Mouse (Mus musculus) kidney, embryonic 14.5 days (tissue): Measurements from ENCODE around the gene Smoc1. TPM values are rescaled to one million over a fixed set of nuclear protein-coding genes. Genes with fewer than 3 reads are reported as not detected.

ENCODE experiments used
- ATAC-seq: fragments of 200-750 bp; cut with Nextera tagmentation; 2 replicates; pipeline ENCODE4 v1.8.0; 2017; ENCODE audit warnings: moderate number of reproducible peaks, mild to moderate bottlenecking, moderate TSS enrichment, moderate library complexity; ENCODE audit not compliant: low FRiP score, low TSS enrichment
- H3K27ac ChIP-seq: fragments of 300-500 bp; sonication (generic); 2 replicates; pipeline ENCODE4 v1.5.1; 2014; ENCODE audit warnings: low read depth, mild to moderate bottlenecking, low read length, moderate library complexity, mixed read lengths
- H3K27me3 ChIP-seq: fragments of 300-500 bp; sonication (generic); 2 replicates; pipeline ENCODE4 v1.6.1; 2014; ENCODE audit warnings: mild to moderate bottlenecking, low read length; ENCODE audit not compliant: control insufficient read depth, insufficient read depth
- H3K36me3 ChIP-seq: fragments of 300-500 bp; sonication (generic); 2 replicates; pipeline ENCODE4 v1.6.1; 2014; ENCODE audit warnings: low read length, mixed read lengths; ENCODE audit not compliant: control insufficient read depth, insufficient read depth
- H3K4me1 ChIP-seq: fragments of 300-500 bp; sonication (generic); 2 replicates; pipeline ENCODE4 v1.6.1; 2014; ENCODE audit warnings: low read length, mixed read lengths; ENCODE audit not compliant: control insufficient read depth, insufficient read depth
- H3K4me2 ChIP-seq: fragments of 300-500 bp; sonication (generic); replicated peaks from 2 replicates; pipeline ENCODE4 v1.6.1; 2014; ENCODE audit warnings: low read depth, mild to moderate bottlenecking, low read length
- H3K4me3 ChIP-seq: fragments of 300-500 bp; sonication (generic); 2 replicates; pipeline ENCODE4 v1.5.1; 2014; ENCODE audit warnings: mild to moderate bottlenecking, low read length
- H3K9ac ChIP-seq: fragments of 300-500 bp; sonication (generic); 2 replicates; pipeline ENCODE4 v1.6.1; 2014; ENCODE audit warnings: low read depth, mild to moderate bottlenecking, low read length, moderate library complexity
- H3K9me3 ChIP-seq: fragments of 300-500 bp; sonication (generic); 2 replicates; pipeline ENCODE4 v1.6.1; 2016; ENCODE audit warnings: low read length; ENCODE audit not compliant: control insufficient read depth
- WGBS: fragments of 180-500 bp; shearing (Covaris S2); extraction: QIAGEN DNeasy Blood & Tissue Kit; methylation state at CpG from one replicate; pipeline ENCODE4 v1.1.7; 2014; 5-methylcytosine and 5-hydroxymethylcytosine counted together
- polyA plus RNA-seq: library from polyadenylated mRNA; unstranded; fragments of >200 nt; fragmentation: Nextera tagmentation; extraction: Ambion mirVana; gene quantifications from 2 replicates; pipeline ENCODE4 v1.2.1, GENCODE M21; 2014

Smoc1 gene
- 1.0 and 1.1 TPM in 2 replicates for polyA plus RNA-seq

GRCm38 (mm10) chr12:81026277-81026994 lies at the start of gene Smoc1:
Gene Smoc1 (plus strand): TSS chr12:81026808.
- H3K27me3 ChIP-seq, result peaks cover 53% of the 10 kb centered on the region
- WGBS, result 4% methylated on average over 35 of the region's 42 CpGs
- peak; percentile 89 for ATAC-seq
- H3K4me3 ChIP-seq, result peak within 1 kb of the TSS; percentile 54
- H3K4me1 ChIP-seq, result peaks cover 6% of the 10 kb centered on the region; the same call in 1 of the 2 replicates
- no peaks in the 10 kb centered on the region for H3K9me3 ChIP-seq
- no peaks in the 10 kb centered on the region for H3K36me3 ChIP-seq
- H3K4me2 ChIP-seq, result peak within 1 kb of the TSS; percentile 94
- H3K27ac ChIP-seq, result no peak within 1 kb of the TSS
- H3K9ac ChIP-seq, result peak within 1 kb of the TSS; percentile 14; the same call in 1 of the 2 replicates

DNA sequence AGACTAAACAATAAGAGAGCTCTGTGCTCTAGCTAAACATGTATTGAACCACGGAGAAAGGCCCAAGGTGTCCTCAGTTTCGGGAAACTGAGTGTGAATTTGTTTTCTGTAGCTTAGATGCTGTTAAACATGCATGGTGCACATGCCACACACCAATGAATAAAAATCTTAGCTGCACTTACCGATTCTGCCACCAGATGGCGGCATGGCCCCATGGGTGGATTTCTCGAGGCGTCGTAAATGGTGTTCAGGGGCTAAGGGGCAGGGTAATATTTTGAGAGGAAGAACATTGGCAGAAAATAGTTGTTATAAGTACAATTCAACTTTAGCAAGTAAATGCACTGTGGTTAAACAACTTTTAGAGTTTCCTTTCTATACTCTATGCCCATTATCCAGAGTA lies 44.3 kb upstream of the Smoc1 start:
- no peaks in the 10 kb centered on the region for H3K4me1 ChIP-seq
- H3K9me3 ChIP-seq, result no peaks in the 10 kb centered on the region
- H3K36me3 ChIP-seq, result no peaks in the 10 kb centered on the region
- H3K4me2 ChIP-seq, result no peak overlapping the region
- H3K4me3 ChIP-seq, result no peak overlapping the region
- ATAC-seq, result no peak
- H3K27ac ChIP-seq, result no peak overlapping the region
- no peak overlapping the region for H3K9ac ChIP-seq
- WGBS, result under 1% methylated on average over 7 of the region's 7 CpGs
- no peaks in the 10 kb centered on the region for H3K27me3 ChIP-seq

- no peak overlapping the region for H3K9ac ChIP-seq
- no peaks in the 10 kb centered on the region for H3K27me3 ChIP-seq
- H3K4me2 ChIP-seq, result no peak overlapping the region
- no peak overlapping the region for H3K27ac ChIP-seq
- H3K4me3 ChIP-seq, result no peak overlapping the region
- no peaks in the 10 kb centered on the region for H3K36me3 ChIP-seq
- no peak for ATAC-seq
- WGBS, result 71% methylated on average over 9 of the region's 9 CpGs
- no peaks in the 10 kb centered on the region for H3K4me1 ChIP-seq
- no peaks in the 10 kb centered on the region for H3K9me3 ChIP-seq
These were observed 42.9 kb upstream of the Smoc1 start for GRCm38 (mm10) chr12:80983695-80984094.

DNA sequence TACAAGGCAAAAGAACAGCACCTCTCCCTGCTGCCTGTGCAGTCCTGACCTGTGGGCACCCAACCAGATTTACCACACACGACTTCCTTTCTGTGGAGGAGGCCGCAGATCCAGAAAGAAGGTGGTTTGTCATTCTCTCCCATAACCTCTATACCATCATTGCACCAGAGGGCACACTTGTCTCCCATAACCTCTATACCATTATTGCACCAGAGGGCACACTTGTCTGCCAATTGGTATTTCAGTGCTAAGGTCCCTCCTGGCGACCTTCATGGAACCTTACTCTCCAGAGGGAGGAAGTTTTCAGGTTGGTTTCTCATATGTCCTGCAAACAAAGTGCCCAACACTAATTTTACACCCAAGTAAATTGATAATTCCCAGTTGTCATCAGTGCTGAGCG lies 40.0 kb upstream of the Smoc1 start:
- ATAC-seq, result no peak
- H3K4me3 ChIP-seq, result no peak overlapping the region
- H3K9ac ChIP-seq, result no peak overlapping the region
- 84% methylated on average over 4 of the region's 4 CpGs for WGBS
- no peaks in the 10 kb centered on the region for H3K36me3 ChIP-seq
- H3K27me3 ChIP-seq, result no peaks in the 10 kb centered on the region
- no peaks in the 10 kb centered on the region for H3K4me1 ChIP-seq
- H3K4me2 ChIP-seq, result no peak overlapping the region
- H3K27ac ChIP-seq, result no peak overlapping the region
- H3K9me3 ChIP-seq, result no peaks in the 10 kb centered on the region

DNA sequence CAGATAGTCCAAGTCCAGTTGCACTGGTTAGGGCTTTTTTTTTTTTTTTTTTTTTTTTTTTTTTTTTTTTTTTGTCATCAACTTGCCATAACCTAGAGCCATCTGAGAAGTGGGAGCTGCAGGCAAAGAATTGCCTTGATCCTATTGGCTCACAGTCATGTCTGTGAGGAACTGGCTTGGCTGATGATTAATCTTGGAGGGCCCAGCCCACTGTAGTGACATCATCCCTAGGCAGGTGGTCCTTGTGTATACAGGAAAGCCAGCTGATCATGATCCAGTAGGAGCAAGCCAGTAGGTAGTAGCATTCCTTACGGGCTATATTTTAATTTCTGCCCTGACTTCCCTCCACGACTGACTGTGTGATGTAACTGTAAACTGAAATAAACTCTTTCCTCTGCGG lies 38.3 kb upstream of the Smoc1 start:
- 86% methylated on average over 3 of the region's 3 CpGs for WGBS
- Histone ChIP-seq H3K36me3 (no peaks in the 10 kb centered on the region), H3K9ac (no peak overlapping the region), H3K4me3 (no peak overlapping the region), H3K27me3 (no peaks in the 10 kb centered on the region), H3K27ac (no peak overlapping the region), H3K4me1 (no peaks in the 10 kb centered on the region), H3K4me2 (no peak overlapping the region), H3K9me3 (no peaks in the 10 kb centered on the region)
- no peak for ATAC-seq

DNA sequence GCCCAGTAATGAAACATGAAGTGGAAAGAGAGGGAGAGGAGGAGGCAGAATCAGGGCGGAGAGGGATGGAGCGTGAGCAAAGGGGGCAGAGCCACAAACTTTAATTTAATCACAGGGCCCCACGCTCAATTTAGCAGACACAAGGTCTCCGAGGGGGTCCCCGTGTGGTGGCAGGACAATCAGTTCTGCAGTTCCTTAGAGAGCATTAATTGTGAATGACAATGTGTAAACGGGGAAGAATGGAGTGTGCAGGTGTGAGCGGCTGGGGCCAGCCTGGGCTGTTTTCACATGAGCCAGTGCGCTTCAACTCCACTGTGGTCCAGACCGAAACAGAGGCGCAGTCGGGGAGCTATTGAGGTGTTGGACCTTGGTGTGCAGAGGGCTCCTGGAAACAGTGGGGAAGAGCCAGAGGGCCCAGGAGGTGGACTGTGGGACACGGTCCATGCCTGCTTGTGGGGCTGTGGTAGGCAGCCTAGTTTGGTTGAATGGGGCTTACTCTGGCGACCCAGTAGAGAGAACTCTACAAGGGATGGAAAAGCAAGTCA lies 35.6 kb upstream of the Smoc1 start:
- H3K4me3 ChIP-seq, result no peak overlapping the region
- no peak overlapping the region for H3K9ac ChIP-seq
- no peaks in the 10 kb centered on the region for H3K36me3 ChIP-seq
- H3K4me1 ChIP-seq, result no peaks in the 10 kb centered on the region
- ATAC-seq, result no peak
- H3K4me2 ChIP-seq, result no peak overlapping the region
- no peak overlapping the region for H3K27ac ChIP-seq
- H3K9me3 ChIP-seq, result no peaks in the 10 kb centered on the region; the same call in 1 of the 2 replicates
- 88% methylated on average over 13 of the region's 13 CpGs for WGBS
- H3K27me3 ChIP-seq, result no peaks in the 10 kb centered on the region

DNA sequence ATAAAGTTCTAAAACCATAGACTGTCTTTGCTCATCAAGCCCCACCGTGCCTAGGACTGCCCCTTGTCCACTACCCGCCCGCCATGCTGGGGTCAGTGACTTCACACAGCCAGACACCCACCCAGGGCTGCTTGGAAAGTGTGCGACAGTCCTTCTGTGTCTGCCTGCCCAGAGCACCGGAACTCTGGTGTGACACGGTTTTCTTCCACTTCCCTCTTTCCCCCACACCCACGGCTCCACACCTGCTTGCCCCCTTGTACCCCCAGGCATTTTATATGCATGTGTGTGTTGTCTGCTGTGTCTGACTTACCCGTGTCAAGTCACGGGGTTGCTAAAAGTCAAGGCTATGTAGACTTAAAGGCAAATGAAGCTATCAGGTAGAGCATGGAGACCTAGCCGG lies 34.8 kb upstream of the Smoc1 start:
- Histone ChIP-seq H3K27me3 (peaks cover 3% of the 10 kb centered on the region; the same call in 1 of the 2 replicates), H3K9me3 (no peaks in the 10 kb centered on the region; the same call in 1 of the 2 replicates), H3K27ac (no peak overlapping the region), H3K9ac (no peak overlapping the region), H3K4me2 (no peak overlapping the region), H3K36me3 (no peaks in the 10 kb centered on the region), H3K4me1 (no peaks in the 10 kb centered on the region), H3K4me3 (no peak overlapping the region)
- ATAC-seq, result no peak
- WGBS, result 82% methylated on average over 10 of the region's 10 CpGs

- Histone ChIP-seq H3K9ac (no peak overlapping the region), H3K27ac (no peak overlapping the region), H3K4me1 (no peaks in the 10 kb centered on the region), H3K4me3 (no peak overlapping the region), H3K36me3 (no peaks in the 10 kb centered on the region), H3K27me3 (peaks cover 4% of the 10 kb centered on the region), H3K9me3 (no peaks in the 10 kb centered on the region; the same call in 1 of the 2 replicates), H3K4me2 (no peak overlapping the region)
- ATAC-seq, result no peak
- 83% methylated on average over 8 of the region's 8 CpGs for WGBS
These were observed 34.0 kb upstream of the Smoc1 start for GRCm38 (mm10) chr12:80992540-80993122.

DNA sequence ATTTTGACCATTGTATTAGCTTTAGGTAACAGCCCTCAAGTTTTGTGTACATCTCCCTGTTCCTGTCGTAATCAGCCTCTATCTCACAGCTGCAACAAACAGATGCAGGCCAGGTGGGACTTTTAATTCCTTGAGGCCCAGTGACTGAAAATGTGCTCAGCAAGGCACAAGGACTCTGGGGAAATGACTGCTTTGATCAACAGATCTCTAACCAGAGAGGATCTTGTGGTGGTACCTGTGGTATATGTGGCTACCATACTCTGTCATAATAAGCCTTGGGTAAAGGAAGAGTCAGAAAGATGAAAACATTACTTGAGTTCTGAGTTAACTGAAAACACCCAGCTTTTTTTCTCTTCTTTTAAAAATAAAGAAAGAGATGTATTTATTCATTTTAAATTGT lies 32.8 kb upstream of the Smoc1 start:
- H3K4me1 ChIP-seq, result peaks cover 5% of the 10 kb centered on the region; the same call in 1 of the 2 replicates
- no peaks in the 10 kb centered on the region; the same call in 1 of the 2 replicates for H3K9me3 ChIP-seq
- no peak overlapping the region for H3K4me2 ChIP-seq
- no peak overlapping the region for H3K9ac ChIP-seq
- H3K4me3 ChIP-seq, result no peak overlapping the region
- no peak for ATAC-seq
- H3K27ac ChIP-seq, result no peak overlapping the region
- 79% methylated on average over 1 of the region's 1 CpGs for whole genome bisulfite sequencing
- peaks cover 11% of the 10 kb centered on the region for H3K27me3 ChIP-seq
- no peaks in the 10 kb centered on the region for H3K36me3 ChIP-seq
